Mouse (Mus musculus) midbrain, embryonic 16.5 days (tissue): ENCODE data around the gene Olfr1404. TPM values are rescaled to one million over a fixed set of nuclear protein-coding genes. Genes with fewer than 3 reads are reported as not detected.
"Not testable (repeated sequence)": the region's sequence is repeated elsewhere in the genome, so short reads cannot be mapped to it uniquely, and the experiment has no call there.

Experiments
- ATAC-seq: fragments of 200-750 bp; cut with Nextera tagmentation; 2 replicates; pipeline ENCODE4 v1.8.0; 2017; ENCODE audit warnings: moderate TSS enrichment
- H3K27ac ChIP-seq: fragments of 300-500 bp; sonication (generic); 2 replicates; pipeline ENCODE4 v1.5.1; 2014; ENCODE audit warnings: mild to moderate bottlenecking, low read length, mixed read lengths
- H3K27me3 ChIP-seq: fragments of 300-500 bp; sonication (generic); 2 replicates; pipeline ENCODE4 v1.6.1; 2014; ENCODE audit warnings: low read depth, low read length, mixed read lengths; ENCODE audit not compliant: control insufficient read depth, insufficient read depth
- H3K36me3 ChIP-seq: fragments of 300-500 bp; sonication (generic); 2 replicates; pipeline ENCODE4 v1.6.1; 2014; ENCODE audit warnings: mild to moderate bottlenecking, low read length, moderate library complexity, mixed read lengths; ENCODE audit not compliant: control insufficient read depth, insufficient read depth
- H3K4me1 ChIP-seq: fragments of 300-500 bp; sonication (generic); 2 replicates; pipeline ENCODE4 v1.6.1; 2014; ENCODE audit warnings: mild to moderate bottlenecking, low read length, mixed read lengths; ENCODE audit not compliant: control insufficient read depth, insufficient read depth
- H3K4me2 ChIP-seq: fragments of 300-500 bp; sonication (generic); 2 replicates; pipeline ENCODE4 v1.6.1; 2014; ENCODE audit warnings: mild to moderate bottlenecking, low read length, mixed read lengths
- H3K4me3 ChIP-seq: fragments of 300-500 bp; sonication (generic); 2 replicates; pipeline ENCODE4 v1.5.1; 2014; ENCODE audit warnings: low read depth, mild to moderate bottlenecking, low read length, moderate library complexity, mixed read lengths
- H3K9ac ChIP-seq: fragments of 300-500 bp; sonication (generic); 2 replicates; pipeline ENCODE4 v1.6.1; 2014; ENCODE audit warnings: low read depth, low read length, mixed read lengths
- H3K9me3 ChIP-seq: fragments of 300-500 bp; sonication (generic); replicated peaks from 2 replicates; pipeline ENCODE4 v1.6.1; 2014; ENCODE audit warnings: mild to moderate bottlenecking, low read length, mixed read lengths; ENCODE audit not compliant: control insufficient read depth, poor library complexity, severe bottlenecking
- WGBS: fragments of 180-500 bp; shearing (Covaris S2); extraction: QIAGEN DNeasy Blood & Tissue Kit; methylation state at CpG from one replicate; pipeline ENCODE4 v1.1.7; 2014; 5-methylcytosine and 5-hydroxymethylcytosine counted together
- polyA plus RNA-seq: library from polyadenylated mRNA; unstranded; fragments of >200 nt; fragmentation: Nextera tagmentation; extraction: Ambion mirVana; gene quantifications from 2 replicates; pipeline ENCODE4 v1.2.1, GENCODE M21; 2015

Olfr1404 gene
- polyA plus RNA-seq, result not detected in 2 replicates

- Histone ChIP-seq H3K36me3 (no peaks in the 10 kb centered on the region), H3K27me3 (no peaks in the 10 kb centered on the region), H3K9me3 (no peaks in the 10 kb centered on the region), H3K27ac (no peak within 1 kb of the TSS), H3K4me1 (no peaks in the 10 kb centered on the region), H3K4me2 (no peak within 1 kb of the TSS), H3K9ac (no peak within 1 kb of the TSS), H3K4me3 (no peak within 1 kb of the TSS)
- 86% methylated on average over 5 of the region's 5 CpGs for WGBS
- no peak for ATAC-seq
These were observed at the start of gene Olfr1404 for GRCm38 (mm10) chr1:173212092-173212491. TSS of gene Olfr1404 (plus strand) at chr1:173212392.

GRCm38 (mm10) chr1:173174154-173174842 is 37.9 kb upstream of the Olfr1404 start:
- ATAC-seq, result no peak
- Histone ChIP-seq H3K9me3 (no peaks in the 10 kb centered on the region), H3K4me1 (no peaks in the 10 kb centered on the region), H3K4me2 (no peak overlapping the region), H3K36me3 (no peaks in the 10 kb centered on the region), H3K27ac (no peak overlapping the region), H3K27me3 (no peaks in the 10 kb centered on the region), H3K9ac (no peak overlapping the region), H3K4me3 (no peak overlapping the region)

DNA sequence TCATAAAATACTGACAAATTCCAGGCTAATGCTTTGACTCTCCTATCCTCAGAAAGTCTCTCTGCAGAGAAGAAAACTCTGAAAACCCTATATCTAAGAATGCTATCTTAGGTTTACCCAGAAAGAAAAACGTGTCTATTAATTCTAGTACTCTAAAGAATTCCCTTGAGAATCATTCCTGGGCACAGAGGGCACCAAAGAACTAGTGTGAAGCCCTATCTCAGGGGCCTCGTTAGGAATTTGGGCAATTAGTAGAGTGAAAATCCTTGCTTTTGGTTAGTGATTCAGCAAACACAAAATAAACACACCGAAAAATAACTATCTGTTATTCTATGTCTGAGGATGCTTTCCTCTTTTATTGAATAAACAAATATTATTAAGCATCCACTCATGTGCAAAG is 21.7 kb upstream of the Olfr1404 start, which contains the start of gene Olfr1406:
TSS of gene Olfr1406 (minus strand) at position 101 of the 400 bp plus-strand sequence.
- no peaks in the 10 kb centered on the region for H3K9me3 ChIP-seq
- 74% methylated on average over 3 of the region's 3 CpGs for WGBS
- no peak for ATAC-seq

GRCm38 (mm10) chr1:173192059-173192458 is 20.1 kb upstream of the Olfr1404 start:
- Histone ChIP-seq H3K4me3 (no peak overlapping the region), H3K4me2 (no peak overlapping the region), H3K27ac (no peak overlapping the region), H3K9me3 (no peaks in the 10 kb centered on the region), H3K36me3 (no peaks in the 10 kb centered on the region), H3K27me3 (no peaks in the 10 kb centered on the region), H3K4me1 (no peaks in the 10 kb centered on the region), H3K9ac (no peak overlapping the region)
- WGBS, result 76% methylated on average over 3 of the region's 3 CpGs
- no peak for ATAC-seq

More for the DNA sequence above, 21.7 kb upstream of the Olfr1404 start, which contains the start of gene Olfr1406:
- no peaks in the 10 kb centered on the region for H3K27me3 ChIP-seq
- H3K4me1 ChIP-seq, result no peaks in the 10 kb centered on the region
- no peak within 1 kb of the TSS for H3K4me3 ChIP-seq
- H3K27ac ChIP-seq, result no peak within 1 kb of the TSS
- no peak within 1 kb of the TSS for H3K9ac ChIP-seq
- no peak within 1 kb of the TSS for H3K4me2 ChIP-seq
- H3K36me3 ChIP-seq, result no peaks in the 10 kb centered on the region

- Histone ChIP-seq H3K27ac (no peak overlapping the region), H3K4me1 (no peaks in the 10 kb centered on the region), H3K36me3 (no peaks in the 10 kb centered on the region), H3K4me3 (no peak overlapping the region), H3K9me3 (no peaks in the 10 kb centered on the region), H3K27me3 (no peaks in the 10 kb centered on the region), H3K4me2 (no peak overlapping the region), H3K9ac (no peak overlapping the region)
- ATAC-seq, result no peak
- 88% methylated on average over 2 of the region's 2 CpGs for WGBS
These were observed 15.8 kb upstream of the Olfr1404 start for GRCm38 (mm10) chr1:173196359-173196758.

DNA sequence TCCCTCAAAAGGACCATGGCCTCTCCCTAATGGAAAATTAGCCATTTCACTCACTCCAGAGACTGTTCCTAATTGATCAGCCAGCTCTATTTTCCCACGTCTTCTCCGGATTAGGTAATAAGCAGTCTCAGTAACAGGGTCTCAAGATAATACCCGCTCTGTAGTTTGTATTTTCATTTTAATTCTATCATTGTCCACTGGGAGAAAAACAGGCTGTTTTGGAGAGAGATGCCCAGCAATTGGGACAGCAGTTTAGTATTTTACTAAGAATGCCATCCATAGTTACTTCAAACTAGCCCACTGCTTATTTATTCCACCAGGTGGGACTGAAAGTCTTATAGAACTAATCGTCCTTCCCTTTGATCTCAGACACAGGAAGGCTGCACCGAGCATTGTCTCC is 14.7 kb upstream of the Olfr1404 start, which contains the start of gene Olfr218:
TSS of gene Olfr218 (plus strand) at position 301 of the 400 bp plus-strand sequence.
- H3K4me1 ChIP-seq, result no peaks in the 10 kb centered on the region
- WGBS, result 59% methylated on average over 5 of the region's 5 CpGs

GRCm38 (mm10) chr1:173216481-173216880 is 4.3 kb downstream of the Olfr1404 start:
- Histone ChIP-seq H3K27ac (no peak overlapping the region), H3K4me3 (no peak overlapping the region), H3K4me2 (no peak overlapping the region), H3K4me1 (no peaks in the 10 kb centered on the region), H3K9ac (no peak overlapping the region), H3K36me3 (no peaks in the 10 kb centered on the region), H3K9me3 (no peaks in the 10 kb centered on the region), H3K27me3 (no peaks in the 10 kb centered on the region)
- no peak for ATAC-seq
- 90% methylated on average over 3 of the region's 3 CpGs for WGBS

More for the DNA sequence above, 14.7 kb upstream of the Olfr1404 start, which contains the start of gene Olfr218:
- ATAC-seq, result no peak
- no peaks in the 10 kb centered on the region for H3K36me3 ChIP-seq
- H3K27ac ChIP-seq, result no peak within 1 kb of the TSS
- H3K9ac ChIP-seq, result no peak within 1 kb of the TSS
- H3K27me3 ChIP-seq, result no peaks in the 10 kb centered on the region
- no peaks in the 10 kb centered on the region for H3K9me3 ChIP-seq
- no peak within 1 kb of the TSS for H3K4me3 ChIP-seq
- no peak within 1 kb of the TSS for H3K4me2 ChIP-seq

DNA sequence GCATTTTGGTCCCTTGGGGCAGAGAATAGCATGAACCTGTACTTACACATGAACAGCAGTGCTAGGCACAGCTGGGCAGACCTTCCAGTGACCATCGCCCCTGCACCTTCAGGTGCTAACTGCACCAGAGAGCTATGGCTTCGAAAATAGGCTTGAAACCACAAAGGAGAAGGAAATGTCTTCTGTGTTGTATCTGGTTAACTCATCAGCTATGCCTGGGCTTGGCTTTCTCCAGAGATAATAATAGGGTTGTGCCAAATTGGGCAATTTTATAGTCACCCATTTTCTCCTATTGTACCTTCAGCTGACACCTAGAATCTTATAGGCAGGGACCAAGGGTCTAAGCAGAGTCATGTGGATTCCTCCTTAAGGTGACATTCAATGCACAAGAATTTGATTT is 14.9 kb downstream of the Olfr1404 start, which contains the start of gene Fcer1a:
TSS of gene Fcer1a (minus strand) at position 134 of the 400 bp plus-strand sequence.
- no peak within 1 kb of the TSS for H3K4me2 ChIP-seq
- no peak within 1 kb of the TSS for H3K9ac ChIP-seq
- H3K4me1 ChIP-seq, result no peaks in the 10 kb centered on the region
- no peak for ATAC-seq
- H3K27me3 ChIP-seq, result no peaks in the 10 kb centered on the region
- H3K4me3 ChIP-seq, result no peak within 1 kb of the TSS
- H3K36me3 ChIP-seq, result no peaks in the 10 kb centered on the region
- WGBS, result 85% methylated on average over 2 of the region's 2 CpGs
- no peak within 1 kb of the TSS for H3K27ac ChIP-seq
- H3K9me3 ChIP-seq, result no peaks in the 10 kb centered on the region

DNA sequence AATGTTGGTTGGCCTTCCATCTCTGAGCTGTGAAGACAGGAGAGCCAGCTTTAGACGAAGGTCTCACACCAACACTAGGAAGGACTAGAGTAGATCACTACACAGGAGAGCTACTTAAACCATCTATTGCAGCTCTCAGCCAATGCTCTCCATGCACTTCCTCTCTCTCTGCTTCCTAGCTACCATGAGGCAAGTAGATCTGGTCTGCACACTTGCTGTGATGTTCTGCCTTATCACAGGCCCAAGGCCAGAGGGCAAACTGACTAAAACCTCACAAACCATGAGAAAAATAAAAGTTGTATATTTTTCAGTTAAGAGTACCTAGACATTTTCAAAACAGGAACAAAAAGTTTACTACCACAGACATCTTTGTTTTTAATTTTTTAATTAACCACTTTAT is 24.8 kb downstream of the Olfr1404 start:
- WGBS, result 92% methylated on average over 1 of the region's 1 CpGs
- H3K4me1 ChIP-seq, H3K4me3 ChIP-seq, H3K27ac ChIP-seq, ATAC-seq, H3K9me3 ChIP-seq, H3K9ac ChIP-seq, H3K27me3 ChIP-seq, H3K4me2 ChIP-seq, H3K36me3 ChIP-seq: not testable (repeated sequence)
